Mouse (Mus musculus) midbrain, embryonic 12.5 days (tissue): ENCODE measurements at regions not wholly inside any gene's neighbourhood (a gene's known extent, or its start where the extent isn't known, plus 50 kb on each side); places are given as distances from the start of the nearest gene placed in this dataset.
"Not testable (repeated sequence)": the region's sequence is repeated elsewhere in the genome, so short reads cannot be mapped to it uniquely, and the experiment has no call there.

Source experiments
- ATAC-seq: fragments of 200-750 bp; cut with Nextera tagmentation; 2 replicates; pipeline ENCODE4 v1.8.0; 2017; ENCODE audit warnings: low read depth, moderate TSS enrichment, moderate library complexity; ENCODE audit not compliant: low FRiP score
- H3K27ac ChIP-seq: fragments of 300-500 bp; sonication (generic); replicated peaks from 2 replicates; pipeline ENCODE4 v1.5.1; 2016; ENCODE audit warnings: mild to moderate bottlenecking
- H3K27me3 ChIP-seq: fragments of 300-500 bp; sonication (generic); 2 replicates; pipeline ENCODE4 v1.6.1; 2016; ENCODE audit warnings: mild to moderate bottlenecking
- H3K36me3 ChIP-seq: fragments of 300-500 bp; sonication (generic); 2 replicates; pipeline ENCODE4 v1.6.1; 2016
- H3K4me1 ChIP-seq: fragments of 300-500 bp; sonication (generic); 2 replicates; pipeline ENCODE4 v1.6.1; 2016
- H3K4me2 ChIP-seq: fragments of 300-500 bp; sonication (generic); replicated peaks from 2 replicates; pipeline ENCODE4 v1.6.1; 2016; ENCODE audit warnings: mild to moderate bottlenecking, moderate library complexity
- H3K4me3 ChIP-seq: fragments of 300-500 bp; sonication (generic); 2 replicates; pipeline ENCODE4 v1.5.1; 2016; ENCODE audit warnings: mild to moderate bottlenecking
- H3K9ac ChIP-seq: fragments of 300-500 bp; sonication (generic); replicated peaks from 2 replicates; pipeline ENCODE4 v1.6.1; 2016; ENCODE audit warnings: mild to moderate bottlenecking, moderate library complexity
- H3K9me3 ChIP-seq: fragments of 300-500 bp; sonication (generic); 2 replicates; pipeline ENCODE4 v1.6.1; 2016; ENCODE audit warnings: mild to moderate bottlenecking
- WGBS: fragments of 180-500 bp; shearing (Covaris S2); methylation state at CpG from one replicate; pipeline ENCODE4 v1.1.7; 2016; 5-methylcytosine and 5-hydroxymethylcytosine counted together

GRCm38 (mm10) chr13:4348890-4349289, 69.7 kb upstream of the Akr1c12 start:
- H3K4me3 ChIP-seq: no peak overlapping the region
- no peak overlapping the region for H3K4me2 ChIP-seq
- H3K9me3 ChIP-seq: no peaks in the 10 kb centered on the region
- 54% methylated on average over 1 of the region's 1 CpGs for WGBS
- no peak overlapping the region for H3K27ac ChIP-seq
- no peaks in the 10 kb centered on the region for H3K4me1 ChIP-seq
- H3K9ac ChIP-seq: no peak overlapping the region
- H3K27me3 ChIP-seq: no peaks in the 10 kb centered on the region
- no peak for ATAC-seq
- H3K36me3 ChIP-seq: no peaks in the 10 kb centered on the region

DNA sequence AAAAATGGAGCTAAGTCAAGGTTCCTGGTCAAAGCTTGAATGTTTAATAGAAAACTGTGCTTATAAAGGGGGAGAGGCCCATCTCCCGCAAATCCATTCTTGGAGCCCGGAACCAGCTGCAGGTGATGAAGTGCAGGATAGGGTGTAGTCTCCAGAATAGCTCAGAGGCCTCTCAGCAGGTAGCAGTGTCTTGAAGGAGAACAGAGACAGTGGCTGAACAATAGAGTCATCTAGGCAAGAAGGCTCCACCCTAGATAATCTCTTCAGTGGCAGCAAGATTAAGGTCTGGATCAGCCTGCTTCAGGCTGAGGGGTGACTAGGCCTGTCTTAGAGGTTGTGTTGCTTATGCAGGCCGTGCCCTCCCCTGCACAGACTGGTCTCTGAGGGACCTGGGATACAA, 71.4 kb upstream of the Akr1c12 start:
- Histone ChIP-seq H3K4me1 (no peaks in the 10 kb centered on the region), H3K9ac (no peak overlapping the region), H3K27me3 (no peaks in the 10 kb centered on the region), H3K9me3 (no peaks in the 10 kb centered on the region), H3K4me3 (no peak overlapping the region), H3K27ac (no peak overlapping the region), H3K36me3 (no peaks in the 10 kb centered on the region), H3K4me2 (no peak overlapping the region)
- no peak for ATAC-seq
- WGBS: 84% methylated on average over 3 of the region's 3 CpGs

GRCm38 (mm10) chr13:4376654-4377053, 57.5 kb upstream of the Akr1c6 start:
- H3K4me3 ChIP-seq: not testable (repeated sequence)

More at GRCm38 (mm10) chr13:4376654-4377053, 57.5 kb upstream of the Akr1c6 start:
- WGBS: 11% methylated on average over 8 of the region's 8 CpGs
- not testable (repeated sequence) for H3K27ac ChIP-seq, H3K9ac ChIP-seq, H3K36me3 ChIP-seq, H3K9me3 ChIP-seq, H3K4me1 ChIP-seq, H3K27me3 ChIP-seq
- H3K4me2 ChIP-seq: peak overlapping the region; percentile 43
- ATAC-seq: 0 out of 2 replicates have a peak, but pooled peaks have one; percentile 58
